Mouse (Mus musculus): ENCODE results near the gene Olfr31.

Olfr31 gene

DNA sequence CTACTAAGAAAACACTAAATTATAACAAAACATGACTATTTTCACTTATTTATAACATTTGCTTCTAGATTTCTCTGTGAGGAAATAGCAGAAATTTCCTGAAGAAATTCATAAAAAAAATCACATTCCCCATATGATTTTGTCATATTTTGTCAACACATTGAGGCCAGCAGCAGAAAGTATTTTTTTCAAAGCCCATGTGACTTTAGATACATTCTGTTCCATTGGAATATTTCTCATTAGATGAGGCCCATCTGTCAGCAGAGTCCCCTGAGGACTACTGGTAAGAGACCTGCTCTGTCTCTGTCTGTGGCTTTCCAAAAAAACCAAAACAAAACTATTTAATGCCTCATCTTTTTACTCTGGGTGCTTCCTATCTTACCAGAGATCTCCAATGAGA is at the start of gene Olfr31:
Olfr31 (plus strand) TSS at position 301 of the 400 bp plus-strand sequence.
- DNase-seq, result no peak

DNA sequence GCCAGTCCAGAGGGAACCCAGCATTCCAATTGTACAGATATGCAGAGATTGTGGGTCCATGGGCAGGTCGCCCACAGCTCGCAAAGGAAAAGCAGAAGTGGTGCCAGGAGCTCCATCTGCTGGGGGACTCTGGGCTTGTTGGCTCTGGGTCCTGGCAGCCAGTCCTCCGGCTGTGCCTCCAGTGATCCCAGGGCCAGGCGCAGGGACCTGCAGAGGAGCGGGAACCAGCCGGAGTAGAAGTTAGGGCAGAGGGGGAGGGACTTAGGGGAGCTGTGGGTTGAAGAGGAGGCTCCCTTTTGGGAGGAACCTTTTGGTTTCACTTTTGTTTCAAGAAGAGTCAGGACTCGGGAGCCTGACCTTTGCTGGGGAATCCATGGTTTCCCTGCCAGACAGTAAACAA is 28.2 kb upstream of the Olfr31 start:
- peak; percentile 47 to 53 for DNase-seq

- DNase-seq, result peak; percentile 45 to 53
Measured at GRCm38 (mm10) chr14:14308938-14309337, 13.7 kb upstream of the Olfr31 start.

DNA sequence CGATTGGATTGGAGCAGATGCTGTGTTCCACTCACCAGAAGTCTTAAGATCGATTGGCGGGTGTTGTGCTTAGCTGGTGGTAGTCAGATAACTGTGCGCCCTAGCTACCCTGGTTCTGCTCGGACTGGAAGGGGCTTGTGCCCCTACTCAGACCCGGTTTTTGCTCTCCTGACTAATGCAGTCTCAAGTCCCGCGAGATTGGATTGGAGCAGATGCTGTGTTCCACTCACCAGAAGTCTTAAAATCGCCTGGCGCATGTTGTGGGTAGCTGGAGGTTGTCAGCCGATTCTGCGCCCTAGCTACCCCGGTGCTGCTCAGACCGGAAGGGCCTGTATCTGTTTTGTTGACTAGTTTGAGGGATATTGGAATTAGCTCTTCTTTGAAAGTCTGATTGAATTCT is 13.2 kb upstream of the Olfr31 start:
- DNase-seq, result peak; percentile 8 to 21

- peak; percentile 86 to 90 for DNase-seq
Measured at GRCm38 (mm10) chr14:14345113-14345871, 22.7 kb downstream of the Olfr31 start.

GRCm38 (mm10) chr14:14345948-14346812 is 23.6 kb downstream of the Olfr31 start, which contains the start of gene Il3ra:
TSS of gene Il3ra (plus strand) at chr14:14346275.
- DNase-seq, result peak; percentile 61 to 63

GRCm38 (mm10) chr14:14346813-14347100 is 24.1 kb downstream of the Olfr31 start:
- DNase-seq, result no peak

DNA sequence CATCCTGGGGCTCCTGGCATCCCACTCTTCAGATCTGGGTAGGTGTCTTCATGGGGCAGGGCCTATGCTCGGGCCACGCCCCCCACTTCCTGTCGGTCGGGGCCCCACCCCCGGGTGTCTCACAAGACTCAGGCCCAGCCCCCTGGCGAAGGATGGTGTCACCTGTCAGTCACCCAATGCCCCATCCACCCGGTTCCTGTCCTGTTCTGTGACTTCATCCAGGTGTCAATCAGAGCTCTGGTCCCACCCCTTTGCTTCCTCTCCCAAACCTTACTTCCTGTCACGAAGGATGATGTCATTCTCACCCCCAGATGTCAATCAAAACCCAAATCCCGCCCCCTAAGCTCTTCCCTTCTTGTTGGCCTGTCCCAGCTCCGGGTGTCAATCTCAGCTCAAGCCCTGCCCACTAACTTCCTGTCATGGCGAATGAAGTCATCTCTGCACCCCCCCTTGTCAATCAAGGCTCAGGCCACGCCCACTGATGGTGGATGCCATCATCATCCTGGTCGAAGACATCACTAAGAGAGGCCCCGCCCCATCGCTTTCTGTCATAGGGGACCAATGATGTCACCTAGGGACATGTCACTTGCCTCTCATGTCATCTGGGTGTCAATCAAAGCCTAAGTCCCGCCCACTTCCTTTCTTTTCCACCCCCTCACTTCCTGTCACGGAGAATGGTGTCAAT is 24.7 kb downstream of the Olfr31 start:
- DNase-seq, result peak; percentile 15 to 22

DNA sequence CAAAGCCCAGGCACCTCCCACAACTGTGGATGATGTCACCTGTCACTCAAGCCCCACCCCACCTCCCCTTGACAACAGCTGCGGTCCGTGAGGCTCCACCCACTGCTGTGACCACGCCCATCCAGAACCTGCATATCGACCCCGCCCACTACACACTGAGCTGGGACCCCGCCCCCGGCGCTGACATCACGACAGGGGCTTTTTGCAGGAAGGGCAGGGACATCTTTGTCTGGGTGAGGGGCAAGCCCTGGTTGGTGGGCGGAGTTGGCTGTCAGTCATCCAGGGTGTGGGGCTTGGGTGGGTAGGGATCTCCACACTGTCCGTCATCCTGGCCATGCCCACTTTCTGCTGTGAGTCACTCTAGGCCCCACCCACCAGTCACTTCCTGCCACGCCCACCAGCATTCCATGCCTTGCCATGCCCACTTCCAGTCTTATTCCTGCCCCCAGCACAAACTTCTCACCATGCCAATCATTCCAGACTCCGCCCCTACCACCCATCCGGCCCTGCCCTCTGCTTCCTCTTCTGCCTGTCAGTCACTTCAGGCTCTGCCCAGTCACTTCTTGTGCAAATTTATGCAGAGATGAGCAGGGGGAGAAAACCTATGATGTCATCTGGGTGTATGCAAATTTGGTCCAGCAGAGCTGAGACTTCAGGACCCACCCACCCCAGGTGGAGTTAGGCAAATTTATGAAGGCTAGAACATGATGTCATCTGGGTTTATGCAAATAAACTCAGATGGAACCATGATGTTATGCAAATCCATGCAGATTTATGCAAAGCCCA is 25.4 kb downstream of the Olfr31 start:
- peak in 1 of 2 experiments; percentile 20 for DNase-seq

GRCm38 (mm10) chr14:14348674-14349401 is 26.2 kb downstream of the Olfr31 start:
- DNase-seq, result peak in 1 of 2 experiments; percentile 10

GRCm38 (mm10) chr14:14349485-14350262 is 27.0 kb downstream of the Olfr31 start:
- peak in 1 of 2 experiments; percentile 21 for DNase-seq

DNA sequence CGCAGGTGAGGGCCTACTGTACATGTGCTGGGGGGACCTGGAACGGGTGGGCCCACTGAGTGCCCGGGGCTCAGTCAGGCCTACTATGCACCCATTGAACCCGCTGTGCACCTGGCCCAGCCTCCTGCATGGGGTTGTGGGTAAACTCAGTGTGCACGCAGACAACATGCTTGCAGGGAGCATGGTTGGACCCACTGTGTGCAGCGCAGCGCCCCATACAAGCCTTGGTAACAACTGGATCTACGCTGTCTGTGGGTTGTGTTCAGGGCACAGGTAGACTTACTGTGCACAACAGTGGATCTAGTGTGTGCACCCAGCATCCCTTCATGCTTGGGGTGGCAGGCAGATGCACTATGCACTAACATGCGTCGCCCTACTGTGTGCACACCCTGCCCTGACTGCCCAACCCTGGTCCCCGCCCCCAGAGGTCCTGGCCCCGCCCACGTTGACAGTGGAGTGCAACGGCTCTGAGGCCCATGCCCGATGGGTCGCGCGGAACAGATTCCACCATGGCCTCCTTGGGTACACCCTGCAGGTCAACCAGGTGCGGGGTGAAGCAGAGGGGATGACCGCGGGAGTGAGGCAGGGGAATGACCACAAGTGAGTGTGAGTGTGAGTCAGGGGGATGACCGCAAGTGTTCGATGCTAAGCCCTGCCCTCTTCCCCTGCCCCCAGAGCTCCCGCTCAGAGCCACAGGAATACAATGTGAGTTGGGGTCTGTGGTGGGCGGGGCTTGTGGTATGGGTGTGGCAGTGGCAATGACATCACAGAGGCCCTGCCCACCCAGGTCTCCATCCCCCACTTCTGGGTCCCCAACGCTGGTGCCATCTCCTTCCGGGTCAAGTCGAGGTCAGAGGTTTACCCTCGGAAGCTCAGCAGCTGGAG is 27.9 kb downstream of the Olfr31 start:
- DNase-seq, result peak in 1 of 2 experiments; percentile 12

DNA sequence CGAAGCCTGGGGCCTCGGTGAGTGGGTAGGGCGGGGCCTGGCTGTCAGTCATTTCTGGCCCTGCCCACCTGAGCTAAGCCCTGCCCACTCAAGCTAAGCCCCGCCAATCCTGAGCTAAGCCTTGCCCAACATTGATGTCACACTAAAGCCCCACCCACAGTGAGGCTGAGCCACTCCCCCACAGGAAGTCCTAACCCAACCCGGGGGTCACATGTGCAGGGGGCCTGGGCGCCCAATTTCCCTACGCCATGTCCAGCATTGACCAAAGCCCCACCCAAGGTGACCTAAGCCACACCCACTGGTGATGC is 28.5 kb downstream of the Olfr31 start:
- DNase-seq, result no peak

DNA sequence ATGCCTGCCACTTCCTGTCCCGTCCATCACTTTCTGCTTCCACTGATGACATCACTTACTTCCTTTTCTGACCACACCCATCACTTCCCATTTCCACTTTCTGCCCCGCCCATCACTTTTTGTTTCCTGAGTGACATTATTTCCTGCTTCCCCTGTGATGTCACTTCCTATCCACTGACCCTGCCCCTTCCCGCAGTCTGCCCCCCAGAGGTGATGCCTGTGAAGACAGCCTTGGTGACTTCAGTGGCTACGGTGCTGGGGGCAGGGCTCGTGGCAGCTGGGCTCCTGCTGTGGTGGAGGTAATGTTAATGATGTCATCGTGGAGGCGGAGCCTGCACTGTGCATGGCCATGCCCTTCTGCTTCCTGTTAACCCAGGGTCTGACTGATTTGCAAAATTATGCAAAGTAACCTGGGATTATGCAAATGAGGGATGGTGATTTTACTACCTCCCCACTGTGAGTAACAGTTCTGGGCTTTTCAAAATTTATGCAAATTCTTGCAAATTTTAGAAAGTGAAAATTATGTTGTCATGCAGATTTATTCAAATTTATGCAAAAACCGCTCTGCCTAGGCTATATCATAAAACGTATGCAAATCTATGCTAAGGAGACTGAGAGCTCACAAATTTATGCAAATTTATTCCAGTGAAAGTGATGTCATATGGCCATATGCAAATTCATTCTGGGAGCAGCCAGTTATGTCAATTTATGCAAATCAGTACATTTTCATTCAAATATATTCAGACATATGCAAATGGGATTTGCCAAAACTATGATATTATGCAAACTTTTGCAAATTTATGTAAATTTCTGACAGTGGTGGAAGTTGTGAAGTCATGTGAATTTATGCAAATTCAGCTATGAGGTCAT is 29.3 kb downstream of the Olfr31 start:
- no peak for DNase-seq

- DNase-seq, result no peak
Measured at GRCm38 (mm10) chr14:14352606-14353005, 30.0 kb downstream of the Olfr31 start.

GRCm38 (mm10) chr14:14353081-14353732 is 30.6 kb downstream of the Olfr31 start:
- DNase-seq, result no peak

DNA sequence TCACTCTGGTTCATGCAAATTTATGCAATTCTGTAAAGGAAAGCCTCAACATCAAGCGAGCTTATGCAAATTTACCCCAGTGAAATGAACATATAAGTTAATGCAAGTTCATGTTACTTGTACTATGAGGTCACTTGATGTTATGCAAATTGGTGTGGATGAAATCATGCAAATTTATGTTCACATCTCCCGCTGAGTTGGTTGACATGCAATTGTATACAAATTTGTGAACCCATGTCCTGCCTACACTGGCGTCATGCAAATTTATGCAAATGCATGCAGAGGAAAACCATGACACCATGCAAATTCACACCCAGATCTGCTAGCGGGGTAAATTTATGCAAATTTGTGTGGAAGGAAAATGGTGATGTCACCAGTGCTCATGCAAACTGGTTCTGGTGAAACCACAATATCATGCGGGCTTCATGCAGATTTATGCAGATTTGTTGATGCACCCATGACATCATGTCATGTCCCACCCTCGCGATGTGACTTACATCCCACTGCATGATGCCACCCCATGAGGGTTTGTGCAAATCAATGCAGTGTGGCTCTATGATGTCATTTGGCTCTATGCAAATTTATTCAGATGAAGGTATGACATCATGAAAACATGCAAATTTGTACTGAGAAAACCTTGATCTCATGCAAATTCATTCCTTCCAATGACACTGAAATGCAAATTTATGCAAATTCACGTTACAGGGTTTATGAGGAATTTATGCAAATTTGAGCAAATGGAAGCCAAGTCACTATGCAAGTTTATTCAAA is 31.3 kb downstream of the Olfr31 start:
- no peak for DNase-seq
